Mouse (Mus musculus): ENCODE measurements at regions not wholly inside any gene's neighbourhood (a gene's known extent, or its start where the extent isn't known, plus 50 kb on each side); places are given as distances from the start of the nearest gene placed in this dataset.

- Histone ChIP-seq H3K9ac (replicated peaks; ENCODE audit: low read depth, low read length) (no peak overlapping the region), H3K36me3 (ENCODE audit: control insufficient read depth, insufficient read depth, low read length) (no peaks in the 10 kb centered on the region), H3K4me2 (replicated peaks; ENCODE audit: low read depth, low read length) (no peak overlapping the region), H3K9me3 (ENCODE audit: control insufficient read depth, low read depth, low read length) (no peaks in the 10 kb centered on the region), H3K27me3 (ENCODE audit: control insufficient read depth, insufficient read depth, low read length) (no peaks in the 10 kb centered on the region), H3K27ac (ENCODE audit: low read length) (no peak overlapping the region), H3K4me1 (ENCODE audit: control insufficient read depth, insufficient read depth, low read length) (no peaks in the 10 kb centered on the region), H3K4me3 (ENCODE audit: low read depth, low read length) (no peak overlapping the region)
- 45% methylated on average over 7 of the region's 7 CpGs for WGBS
- ATAC-seq (ENCODE audit: insufficient number of reproducible peaks, insufficient read depth, low FRiP score, low read depth): no peak
Observed at GRCm38 (mm10) chr1:193433493-193434021, 63.5 kb upstream of the Camk1g start.

GRCm38 (mm10) chr1:193430231-193430630 is 60.1 kb upstream of the Camk1g start:
- 60% methylated on average over 8 of the region's 8 CpGs for WGBS
- Histone ChIP-seq H3K4me1 (ENCODE audit: control insufficient read depth, insufficient read depth, low read length) (no peaks in the 10 kb centered on the region), H3K27ac (ENCODE audit: low read length) (no peak overlapping the region), H3K9me3 (ENCODE audit: control insufficient read depth, low read depth, low read length) (no peaks in the 10 kb centered on the region), H3K36me3 (ENCODE audit: control insufficient read depth, insufficient read depth, low read length) (no peaks in the 10 kb centered on the region), H3K4me2 (replicated peaks; ENCODE audit: low read depth, low read length) (no peak overlapping the region), H3K9ac (replicated peaks; ENCODE audit: low read depth, low read length) (no peak overlapping the region), H3K27me3 (ENCODE audit: control insufficient read depth, insufficient read depth, low read length) (no peaks in the 10 kb centered on the region), H3K4me3 (ENCODE audit: low read depth, low read length) (no peak overlapping the region)
- ATAC-seq (ENCODE audit: insufficient number of reproducible peaks, insufficient read depth, low FRiP score, low read depth): no peak

GRCm38 (mm10) chr1:193423653-193424075 is 53.6 kb upstream of the Camk1g start:
- Histone ChIP-seq H3K4me2 (replicated peaks; ENCODE audit: low read depth, low read length) (no peak overlapping the region), H3K27ac (ENCODE audit: low read length) (peak overlapping the region; percentile 75), H3K4me3 (ENCODE audit: low read depth, low read length) (no peak overlapping the region), H3K36me3 (ENCODE audit: control insufficient read depth, insufficient read depth, low read length) (no peaks in the 10 kb centered on the region), H3K9ac (replicated peaks; ENCODE audit: low read depth, low read length) (no peak overlapping the region), H3K9me3 (ENCODE audit: control insufficient read depth, low read depth, low read length) (no peaks in the 10 kb centered on the region), H3K27me3 (ENCODE audit: control insufficient read depth, insufficient read depth, low read length) (no peaks in the 10 kb centered on the region), H3K4me1 (ENCODE audit: control insufficient read depth, insufficient read depth, low read length) (peaks cover 10% of the 10 kb centered on the region; the same call in 1 of the 2 replicates)
- ATAC-seq (ENCODE audit: insufficient number of reproducible peaks, insufficient read depth, low FRiP score, low read depth): peak; percentile 82
- 41% methylated on average over 8 of the region's 8 CpGs for WGBS

DNA sequence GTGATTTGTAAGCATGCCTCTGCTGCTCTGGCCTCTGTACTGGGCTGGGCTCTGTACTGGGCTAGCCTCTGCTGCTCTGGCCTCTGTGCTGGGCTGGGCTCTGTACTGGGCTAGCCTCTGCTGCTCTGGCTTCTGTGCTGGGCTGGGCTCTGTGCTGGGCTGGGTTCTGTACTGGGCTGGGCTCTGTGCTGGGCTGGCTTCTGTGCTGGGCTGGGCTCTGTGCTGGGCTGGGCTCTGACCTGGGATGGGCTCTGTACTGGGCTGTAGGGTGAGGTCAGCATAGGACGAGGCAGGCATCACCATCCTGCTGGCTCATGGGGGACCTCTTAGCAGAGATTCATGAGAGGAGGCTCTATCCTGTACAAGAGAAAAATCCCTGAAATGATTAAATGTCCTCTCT is 52.8 kb upstream of the Camk1g start:
- no peaks in the 10 kb centered on the region for H3K27me3 ChIP-seq (ENCODE audit: control insufficient read depth, insufficient read depth, low read length)
- H3K4me3 ChIP-seq (ENCODE audit: low read depth, low read length): no peak overlapping the region
- no peak overlapping the region for H3K9ac ChIP-seq (replicated peaks; ENCODE audit: low read depth, low read length)
- WGBS: 53% methylated on average over 1 of the region's 1 CpGs
- no peaks in the 10 kb centered on the region for H3K9me3 ChIP-seq (ENCODE audit: control insufficient read depth, low read depth, low read length)
- ATAC-seq (ENCODE audit: insufficient number of reproducible peaks, insufficient read depth, low FRiP score, low read depth): peak; percentile 71
- no peaks in the 10 kb centered on the region for H3K36me3 ChIP-seq (ENCODE audit: control insufficient read depth, insufficient read depth, low read length)
- H3K4me1 ChIP-seq (ENCODE audit: control insufficient read depth, insufficient read depth, low read length): peaks cover 13% of the 10 kb centered on the region; the same call in 1 of the 2 replicates
- no peak overlapping the region for H3K4me2 ChIP-seq (replicated peaks; ENCODE audit: low read depth, low read length)
- H3K27ac ChIP-seq (ENCODE audit: low read length): peak overlapping the region; percentile 50

- Histone ChIP-seq H3K9me3 (ENCODE audit: control insufficient read depth, low read depth, low read length) (no peaks in the 10 kb centered on the region), H3K27ac (ENCODE audit: low read length) (no peak overlapping the region), H3K36me3 (ENCODE audit: control insufficient read depth, insufficient read depth, low read length) (no peaks in the 10 kb centered on the region), H3K9ac (replicated peaks; ENCODE audit: low read depth, low read length) (no peak overlapping the region), H3K27me3 (ENCODE audit: control insufficient read depth, insufficient read depth, low read length) (no peaks in the 10 kb centered on the region), H3K4me3 (ENCODE audit: low read depth, low read length) (no peak overlapping the region), H3K4me2 (replicated peaks; ENCODE audit: low read depth, low read length) (no peak overlapping the region), H3K4me1 (ENCODE audit: control insufficient read depth, insufficient read depth, low read length) (peaks cover 13% of the 10 kb centered on the region; the same call in 1 of the 2 replicates)
- 93% methylated on average over 1 of the region's 1 CpGs for WGBS
- no peak for ATAC-seq (ENCODE audit: insufficient number of reproducible peaks, insufficient read depth, low FRiP score, low read depth)
Observed at GRCm38 (mm10) chr1:193421820-193422219, 51.7 kb upstream of the Camk1g start.

DNA sequence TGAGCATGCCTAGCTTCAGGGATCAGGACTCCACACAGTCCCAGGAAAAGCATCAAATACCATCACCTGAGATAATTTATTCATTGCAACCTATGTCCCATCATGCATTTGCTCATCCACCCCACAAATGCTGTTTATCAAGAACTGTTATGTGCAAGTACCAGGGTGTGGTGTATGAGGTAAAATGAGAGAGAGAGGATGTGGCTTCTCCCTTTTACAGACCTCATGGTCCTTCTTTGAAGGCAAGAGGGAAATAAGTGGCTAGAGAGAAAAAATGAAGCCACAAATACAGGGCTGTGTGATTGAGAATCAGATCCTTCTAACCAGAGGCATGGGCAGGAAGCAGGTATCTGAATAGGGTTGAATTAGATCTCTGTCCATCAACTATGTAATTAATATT is 51.3 kb upstream of the Camk1g start:
- Histone ChIP-seq H3K36me3 (ENCODE audit: control insufficient read depth, insufficient read depth, low read length) (no peaks in the 10 kb centered on the region), H3K4me2 (replicated peaks; ENCODE audit: low read depth, low read length) (no peak overlapping the region), H3K27me3 (ENCODE audit: control insufficient read depth, insufficient read depth, low read length) (no peaks in the 10 kb centered on the region), H3K4me1 (ENCODE audit: control insufficient read depth, insufficient read depth, low read length) (peaks cover 13% of the 10 kb centered on the region; the same call in 1 of the 2 replicates), H3K27ac (ENCODE audit: low read length) (no peak overlapping the region), H3K9ac (replicated peaks; ENCODE audit: low read depth, low read length) (no peak overlapping the region), H3K9me3 (ENCODE audit: control insufficient read depth, low read depth, low read length) (no peaks in the 10 kb centered on the region), H3K4me3 (ENCODE audit: low read depth, low read length) (no peak overlapping the region)
- ATAC-seq (ENCODE audit: insufficient number of reproducible peaks, insufficient read depth, low FRiP score, low read depth): no peak

MicroRNAs in the stretch of these regions (microRNA counts, 519-probe panel; counts per million panel counts)
- 5,681 counts per million, percentile 99 among the panel's probes with 10 or more counts for microRNA mmu-miR-205

Small RNA genes in the stretch of these regions (microRNA-seq; reads per million reads assigned to microRNA genes)
- gene Mir205: 12,108 reads per million, percentile 95 among the genes with 10 or more reads in this experiment

Measured in stomach, embryonic 14.5 days (tissue).